Mouse (Mus musculus): ENCODE measurements around the gene Harbi1. TPM values are rescaled to one million over a fixed set of nuclear protein-coding genes. Genes with fewer than 3 reads are reported as not detected.

Gene Harbi1
- polyA plus RNA-seq, 1 experiment from 2014 or later = 7.3 TPM

GRCm38 (mm10) chr2:91670038-91670437, 40.6 kb upstream of the Harbi1 start:
- H3K9ac ChIP-seq (ENCODE audit: low read depth, low read length) = no peak overlapping the region
- no peaks in the 10 kb centered on the region for H3K4me1 ChIP-seq (replicated peaks; ENCODE audit: control insufficient read depth, insufficient read depth, low read length)
- no peak overlapping the region for H3K4me3 ChIP-seq (ENCODE audit: low read depth, low read length)
- TF ChIP-seq CTCF (IDR thresholded peaks at IDR 0.05; ENCODE audit: low read depth) = no peak
- H3K27ac ChIP-seq (ENCODE audit: low read depth, low read length) = no peak overlapping the region
- no peaks in the 10 kb centered on the region for H3K9me3 ChIP-seq (ENCODE audit: control insufficient read depth)
- no peak overlapping the region for H3K4me2 ChIP-seq (replicated peaks; ENCODE audit: low read depth)
- 63% methylated on average over 6 of the region's 6 CpGs for whole genome bisulfite sequencing
- ATAC-seq = no peak
- H3K27me3 ChIP-seq (replicated peaks; ENCODE audit: control insufficient read depth, insufficient read depth, low read length) = no peaks in the 10 kb centered on the region
- peaks cover 85% of the 10 kb centered on the region for H3K36me3 ChIP-seq (ENCODE audit: control insufficient read depth, insufficient read depth)

- H3K4me3 ChIP-seq (ENCODE audit: low read depth, low read length) = no peak overlapping the region
- no peak for ATAC-seq
- H3K27me3 ChIP-seq (replicated peaks; ENCODE audit: control insufficient read depth, insufficient read depth, low read length) = no peaks in the 10 kb centered on the region
- no peak overlapping the region for H3K4me2 ChIP-seq (replicated peaks; ENCODE audit: low read depth)
- H3K9me3 ChIP-seq (ENCODE audit: control insufficient read depth) = no peaks in the 10 kb centered on the region
- H3K27ac ChIP-seq (ENCODE audit: low read depth, low read length) = 0 out of 2 replicates have a peak overlapping the region, but pooled peaks have one; percentile 4
- peaks cover 86% of the 10 kb centered on the region for H3K36me3 ChIP-seq (ENCODE audit: control insufficient read depth, insufficient read depth)
- no peak overlapping the region for H3K9ac ChIP-seq (ENCODE audit: low read depth, low read length)
- no peaks in the 10 kb centered on the region for H3K4me1 ChIP-seq (replicated peaks; ENCODE audit: control insufficient read depth, insufficient read depth, low read length)
- 82% methylated on average over 2 of the region's 2 CpGs for WGBS
- TF ChIP-seq CTCF (IDR thresholded peaks at IDR 0.05; ENCODE audit: low read depth) = no peak
Measured at GRCm38 (mm10) chr2:91673587-91673986, 37.1 kb upstream of the Harbi1 start.

GRCm38 (mm10) chr2:91674895-91675294, 35.8 kb upstream of the Harbi1 start:
- no peak for TF ChIP-seq CTCF (IDR thresholded peaks at IDR 0.05; ENCODE audit: low read depth)
- H3K27me3 ChIP-seq (replicated peaks; ENCODE audit: control insufficient read depth, insufficient read depth, low read length) = no peaks in the 10 kb centered on the region
- no peak for ATAC-seq
- H3K4me1 ChIP-seq (replicated peaks; ENCODE audit: control insufficient read depth, insufficient read depth, low read length) = no peaks in the 10 kb centered on the region
- H3K9ac ChIP-seq (ENCODE audit: low read depth, low read length) = no peak overlapping the region
- H3K27ac ChIP-seq (ENCODE audit: low read depth, low read length) = no peak overlapping the region
- 88% methylated on average over 5 of the region's 5 CpGs for WGBS
- H3K4me3 ChIP-seq (ENCODE audit: low read depth, low read length) = no peak overlapping the region
- no peak overlapping the region for H3K4me2 ChIP-seq (replicated peaks; ENCODE audit: low read depth)
- H3K36me3 ChIP-seq (ENCODE audit: control insufficient read depth, insufficient read depth) = peaks cover 86% of the 10 kb centered on the region
- H3K9me3 ChIP-seq (ENCODE audit: control insufficient read depth) = no peaks in the 10 kb centered on the region

GRCm38 (mm10) chr2:91676420-91676819, 34.2 kb upstream of the Harbi1 start:
- H3K9ac ChIP-seq (ENCODE audit: low read depth, low read length) = no peak overlapping the region
- no peaks in the 10 kb centered on the region for H3K27me3 ChIP-seq (replicated peaks; ENCODE audit: control insufficient read depth, insufficient read depth, low read length)
- no peaks in the 10 kb centered on the region for H3K9me3 ChIP-seq (ENCODE audit: control insufficient read depth)
- no peak overlapping the region for H3K27ac ChIP-seq (ENCODE audit: low read depth, low read length)
- WGBS = 72% methylated on average over 2 of the region's 2 CpGs
- no peak overlapping the region for H3K4me3 ChIP-seq (ENCODE audit: low read depth, low read length)
- TF ChIP-seq CTCF (IDR thresholded peaks at IDR 0.05; ENCODE audit: low read depth) = no peak
- peaks cover 84% of the 10 kb centered on the region for H3K36me3 ChIP-seq (ENCODE audit: control insufficient read depth, insufficient read depth)
- no peak for ATAC-seq
- H3K4me1 ChIP-seq (replicated peaks; ENCODE audit: control insufficient read depth, insufficient read depth, low read length) = no peaks in the 10 kb centered on the region
- H3K4me2 ChIP-seq (replicated peaks; ENCODE audit: low read depth) = no peak overlapping the region

GRCm38 (mm10) chr2:91676961-91677360, 33.7 kb upstream of the Harbi1 start:
- no peaks in the 10 kb centered on the region for H3K27me3 ChIP-seq (replicated peaks; ENCODE audit: control insufficient read depth, insufficient read depth, low read length)
- H3K36me3 ChIP-seq (ENCODE audit: control insufficient read depth, insufficient read depth) = peaks cover 87% of the 10 kb centered on the region
- H3K4me2 ChIP-seq (replicated peaks; ENCODE audit: low read depth) = no peak overlapping the region
- H3K9ac ChIP-seq (ENCODE audit: low read depth, low read length) = no peak overlapping the region
- no peak overlapping the region for H3K27ac ChIP-seq (ENCODE audit: low read depth, low read length)
- H3K4me1 ChIP-seq (replicated peaks; ENCODE audit: control insufficient read depth, insufficient read depth, low read length) = no peaks in the 10 kb centered on the region
- ATAC-seq = no peak
- TF ChIP-seq CTCF (IDR thresholded peaks at IDR 0.05; ENCODE audit: low read depth) = no peak
- no peak overlapping the region for H3K4me3 ChIP-seq (ENCODE audit: low read depth, low read length)
- no peaks in the 10 kb centered on the region for H3K9me3 ChIP-seq (ENCODE audit: control insufficient read depth)

GRCm38 (mm10) chr2:91682850-91683249, 27.8 kb upstream of the Harbi1 start:
- 60% methylated on average over 4 of the region's 4 CpGs for WGBS
- Histone ChIP-seq H3K9ac (ENCODE audit: low read depth, low read length) (no peak overlapping the region), H3K27me3 (replicated peaks; ENCODE audit: control insufficient read depth, insufficient read depth, low read length) (no peaks in the 10 kb centered on the region), H3K4me2 (replicated peaks; ENCODE audit: low read depth) (no peak overlapping the region), H3K36me3 (ENCODE audit: control insufficient read depth, insufficient read depth) (peaks cover 70% of the 10 kb centered on the region), H3K4me3 (ENCODE audit: low read depth, low read length) (no peak overlapping the region), H3K9me3 (ENCODE audit: control insufficient read depth) (no peaks in the 10 kb centered on the region), H3K4me1 (replicated peaks; ENCODE audit: control insufficient read depth, insufficient read depth, low read length) (no peaks in the 10 kb centered on the region), H3K27ac (ENCODE audit: low read depth, low read length) (no peak overlapping the region)
- ATAC-seq = no peak
- TF ChIP-seq CTCF (IDR thresholded peaks at IDR 0.05; ENCODE audit: low read depth) = peak; percentile 72

GRCm38 (mm10) chr2:91683919-91684318, 26.7 kb upstream of the Harbi1 start:
- H3K4me1 ChIP-seq (replicated peaks; ENCODE audit: control insufficient read depth, insufficient read depth, low read length) = no peaks in the 10 kb centered on the region
- ATAC-seq = no peak
- TF ChIP-seq CTCF (IDR thresholded peaks at IDR 0.05; ENCODE audit: low read depth) = no peak
- H3K27me3 ChIP-seq (replicated peaks; ENCODE audit: control insufficient read depth, insufficient read depth, low read length) = no peaks in the 10 kb centered on the region
- no peak overlapping the region for H3K4me2 ChIP-seq (replicated peaks; ENCODE audit: low read depth)
- H3K36me3 ChIP-seq (ENCODE audit: control insufficient read depth, insufficient read depth) = peaks cover 72% of the 10 kb centered on the region
- 65% methylated on average over 8 of the region's 8 CpGs for WGBS
- no peak overlapping the region for H3K4me3 ChIP-seq (ENCODE audit: low read depth, low read length)
- no peak overlapping the region for H3K9ac ChIP-seq (ENCODE audit: low read depth, low read length)
- H3K27ac ChIP-seq (ENCODE audit: low read depth, low read length) = no peak overlapping the region
- H3K9me3 ChIP-seq (ENCODE audit: control insufficient read depth) = no peaks in the 10 kb centered on the region
